Mouse (Mus musculus) urinary bladder, postnatal 10 days (tissue): ENCODE measurements at regions not wholly inside any gene's neighbourhood (a gene's known extent, or its start where the extent isn't known, plus 50 kb on each side); places are given as distances from the start of the nearest gene placed in this dataset.

Experiments
- DNase-seq: peaks from one replicate; pipeline ENCODE4 v3.0.0; 2022; ENCODE audit warnings: low spot score

DNA sequence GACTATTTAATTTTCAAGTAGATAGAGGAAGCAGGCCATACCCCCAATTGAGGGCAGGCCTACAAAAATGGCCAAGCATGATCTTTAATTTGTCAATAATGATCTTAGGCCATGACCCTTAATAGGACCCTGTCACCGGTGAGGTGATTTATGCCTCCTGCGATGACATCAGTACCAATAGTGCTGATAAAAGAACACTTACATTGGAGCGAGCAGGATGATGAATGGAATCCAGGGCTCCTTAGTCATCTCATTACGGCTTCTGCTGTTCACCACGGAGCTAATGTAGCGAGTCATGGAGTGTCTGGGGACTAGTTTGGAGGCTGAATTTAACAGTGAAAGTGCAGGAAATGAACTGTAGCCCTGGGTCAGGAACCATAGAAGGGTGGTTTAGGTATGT lies 308.6 kb downstream of the En1 start:
- no peak for DNase-seq

DNA sequence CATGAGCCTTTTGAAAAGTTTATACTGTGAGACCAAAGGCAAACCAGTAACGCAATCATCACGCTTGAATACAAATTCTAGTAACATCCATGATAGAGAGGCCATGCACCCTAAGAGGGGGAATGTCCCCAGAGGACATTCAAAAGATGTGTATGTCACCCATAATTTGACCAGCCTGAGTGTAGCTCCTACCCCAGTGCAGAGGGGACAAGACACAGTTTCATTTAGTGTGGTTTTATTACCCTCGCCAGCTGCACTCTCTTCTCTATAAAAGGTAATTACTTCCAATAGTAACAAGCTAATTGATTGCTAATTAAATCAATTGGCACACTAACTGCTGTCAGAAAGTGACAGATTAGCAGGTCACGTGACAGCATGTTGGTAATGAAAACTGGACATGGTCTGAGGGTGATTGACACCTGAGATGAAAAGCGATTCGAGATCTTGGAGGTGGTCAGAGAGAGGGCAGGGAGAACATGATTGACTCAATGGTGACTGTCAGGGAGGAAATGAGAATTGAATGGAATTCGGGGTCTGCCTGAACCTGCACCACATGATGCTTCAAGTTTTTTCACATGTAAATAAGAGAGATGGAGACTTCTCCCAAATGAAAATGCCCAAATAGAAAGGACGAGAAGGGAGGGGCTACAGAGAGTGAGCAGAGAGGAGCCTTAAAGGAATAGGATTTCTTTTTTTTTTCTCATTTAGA lies 309.9 kb downstream of the En1 start:
- no peak for DNase-seq

DNA sequence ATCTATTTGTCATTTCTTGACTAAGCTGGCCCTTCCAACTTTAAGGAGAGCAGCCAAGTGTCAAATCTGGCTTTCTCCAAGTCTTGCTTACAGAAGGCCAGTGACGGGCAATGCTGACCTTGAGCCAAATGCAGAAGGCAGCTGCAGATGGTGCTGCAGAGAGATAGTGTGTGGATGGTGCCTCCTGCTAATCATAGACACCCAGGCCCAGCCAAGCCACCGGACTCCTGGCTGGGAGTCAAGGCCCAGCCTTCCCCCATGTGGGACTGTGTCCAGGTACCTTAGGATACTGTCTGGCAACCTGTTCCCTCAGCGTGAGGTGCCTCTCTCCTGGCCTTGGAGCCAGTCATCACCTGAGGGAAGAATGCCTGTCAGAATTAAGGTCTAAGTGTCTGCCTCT lies 319.3 kb downstream of the En1 start:
- DNase-seq, result no peak

DNA sequence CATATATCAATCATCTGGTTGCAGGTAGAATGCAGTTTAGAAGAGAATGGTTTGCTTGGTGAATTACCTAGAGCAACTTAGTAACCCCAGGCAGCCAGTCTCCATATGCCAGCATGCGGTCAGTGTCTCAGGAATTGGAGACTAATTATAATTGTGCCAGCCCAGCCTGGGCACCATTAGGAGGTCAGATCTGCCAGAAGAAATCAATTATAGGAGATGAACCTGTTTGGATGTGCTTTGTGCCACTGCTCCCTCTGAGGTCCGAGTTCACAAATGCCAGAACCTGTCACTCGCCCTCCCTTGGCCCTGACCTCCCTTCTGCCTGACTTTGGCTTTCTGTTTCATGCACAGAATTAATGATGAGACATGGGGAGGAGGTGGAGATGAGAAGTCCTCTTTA lies 323.1 kb downstream of the En1 start:
- DNase-seq, result no peak

DNA sequence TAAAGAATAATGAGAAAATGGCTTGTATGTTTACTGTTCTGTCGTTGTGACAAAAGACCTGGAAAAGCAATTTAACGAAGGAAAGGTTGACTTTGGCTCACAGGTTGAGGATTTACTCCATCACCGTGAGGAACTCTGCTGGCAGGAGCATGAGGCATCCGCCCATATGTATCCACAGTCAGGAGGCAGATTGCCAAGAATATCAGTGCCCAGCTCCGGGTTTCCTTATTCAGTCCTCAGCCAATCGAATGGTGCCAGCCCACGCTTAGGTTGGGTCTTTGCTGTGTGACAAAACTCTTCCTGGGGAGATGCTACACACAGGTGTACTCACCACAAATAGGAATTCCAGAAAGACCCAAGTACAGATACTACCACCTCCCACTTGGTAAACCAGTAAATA lies 327.9 kb downstream of the En1 start:
- no peak for DNase-seq

DNA sequence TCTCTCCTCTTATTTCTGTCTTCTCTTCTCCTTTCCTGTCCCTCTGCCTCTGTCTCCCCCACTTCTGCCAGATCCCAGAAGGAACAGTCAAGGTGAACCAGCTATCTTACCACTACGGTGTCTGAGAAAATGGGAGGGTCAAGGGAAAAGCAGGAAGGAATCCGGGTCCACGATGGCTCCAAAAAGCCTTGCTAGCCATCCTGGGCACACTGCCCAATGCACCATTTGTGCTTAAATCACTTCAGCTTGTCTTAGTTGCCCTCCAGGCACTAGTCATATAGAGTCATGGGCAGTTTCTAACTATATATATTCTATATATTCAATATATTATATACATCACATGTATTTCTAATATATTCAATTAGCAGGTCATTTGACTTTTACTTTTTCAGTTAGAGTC lies 333.1 kb downstream of the En1 start:
- DNase-seq, result no peak

DNA sequence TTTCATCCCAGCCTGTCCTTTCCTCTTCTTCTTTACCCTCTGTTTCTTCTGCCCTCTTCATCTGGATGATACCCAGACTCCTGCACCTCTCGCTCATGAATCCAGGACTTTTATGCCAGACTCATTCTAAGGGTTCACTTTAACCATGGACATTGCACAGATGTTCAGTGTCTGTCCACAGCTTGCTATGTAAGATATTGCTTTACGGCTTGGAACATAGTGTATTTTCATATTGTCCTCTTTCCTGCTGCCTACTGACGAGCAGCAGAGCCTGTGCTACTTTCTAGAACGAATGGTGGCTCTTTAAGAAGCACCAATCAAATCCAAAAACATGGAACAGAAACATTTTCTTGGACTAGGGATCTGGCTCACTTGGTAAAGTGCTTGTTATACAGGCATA lies 341.5 kb downstream of the En1 start:
- no peak for DNase-seq

DNA sequence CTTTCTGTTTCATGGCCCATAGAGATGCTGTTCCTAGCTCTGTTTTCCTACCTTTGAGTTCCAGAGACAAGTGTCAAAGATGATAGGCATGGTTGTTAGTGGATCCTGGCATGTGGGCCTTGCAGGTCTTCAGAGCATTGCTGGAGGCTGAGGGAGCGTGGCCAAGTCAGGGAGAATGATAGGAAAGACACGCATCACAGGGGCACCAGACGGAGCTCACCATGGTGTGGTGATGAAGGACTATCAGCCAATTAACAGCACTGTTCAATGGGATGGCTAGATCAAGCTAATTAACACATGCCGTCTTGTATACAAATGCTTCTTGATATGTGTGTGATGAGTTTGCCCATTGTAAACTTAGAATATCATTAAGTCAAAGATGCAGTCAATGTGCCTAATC lies 344.1 kb downstream of the En1 start:
- no peak for DNase-seq

DNA sequence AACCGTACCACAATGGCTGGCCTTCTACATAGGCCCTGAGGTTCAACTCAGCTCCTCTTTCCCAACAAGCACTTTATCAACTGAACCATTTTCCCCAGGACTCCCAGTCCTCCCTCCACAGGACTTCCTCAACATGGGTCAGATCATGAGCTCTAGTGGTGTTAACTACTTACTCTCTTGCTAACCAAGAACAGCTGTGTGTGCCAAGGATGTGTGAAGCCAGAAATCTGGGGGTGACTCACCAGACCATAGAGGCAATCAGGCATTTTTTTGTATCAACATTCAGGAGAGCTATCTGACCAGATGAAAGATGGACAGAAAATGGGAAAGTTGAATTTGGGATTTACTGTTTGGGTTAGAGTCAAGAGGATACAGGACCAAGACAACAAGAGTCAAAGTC lies 359.0 kb downstream of the En1 start:
- DNase-seq, result no peak

DNA sequence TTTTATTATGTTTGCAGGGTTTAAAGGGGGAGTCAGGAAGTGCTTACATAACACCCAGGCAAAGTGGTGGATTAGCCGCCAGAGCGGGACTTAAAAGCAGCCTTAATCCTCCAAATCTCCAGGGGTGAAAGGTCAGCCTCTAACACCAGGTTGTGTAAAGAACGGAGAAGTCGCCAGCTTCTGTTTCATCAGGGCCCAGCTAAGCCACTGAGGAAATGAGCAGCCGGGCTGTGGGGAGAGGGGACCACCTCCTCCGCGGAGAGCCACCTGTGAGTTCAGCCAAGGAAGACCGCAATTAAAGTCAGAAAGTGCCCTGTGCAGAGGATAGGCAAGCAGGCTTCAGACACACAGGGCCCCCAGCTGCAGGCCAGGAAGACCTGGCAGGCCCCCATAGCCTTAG lies 359.8 kb downstream of the En1 start:
- DNase-seq, result no peak

DNA sequence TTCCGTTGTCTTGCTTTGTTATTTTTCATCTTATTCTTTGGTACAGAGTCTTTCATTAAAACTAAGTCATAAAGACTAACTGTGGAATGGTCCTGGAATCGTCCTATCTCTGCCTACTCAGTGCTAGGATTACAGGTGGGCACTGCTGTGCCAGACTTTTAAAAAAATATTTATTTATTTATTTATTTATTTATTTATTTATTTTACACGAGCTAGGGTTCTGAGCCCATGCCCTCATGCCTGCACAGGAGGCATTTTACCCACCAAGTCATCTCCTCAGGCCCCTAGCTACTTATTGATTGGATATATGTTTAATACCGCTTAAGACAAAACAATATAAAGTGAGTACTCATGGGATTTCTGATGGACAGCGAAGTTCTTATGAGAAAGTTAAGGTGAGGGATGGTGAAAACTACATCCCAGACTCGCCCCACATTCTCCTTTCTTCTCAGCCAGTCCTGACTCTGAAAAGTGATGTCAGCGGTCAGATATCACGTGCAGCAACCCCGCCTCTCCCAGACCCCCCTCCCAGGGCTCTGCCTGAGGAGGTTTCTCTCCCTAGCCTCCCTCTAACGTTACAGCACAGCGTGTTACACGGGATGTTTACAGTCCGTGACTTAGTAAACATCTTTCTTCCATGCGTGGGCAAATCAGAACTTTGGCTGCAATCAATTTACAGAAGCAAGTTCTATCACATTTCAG lies 361.4 kb downstream of the En1 start:
- DNase-seq, result no peak

DNA sequence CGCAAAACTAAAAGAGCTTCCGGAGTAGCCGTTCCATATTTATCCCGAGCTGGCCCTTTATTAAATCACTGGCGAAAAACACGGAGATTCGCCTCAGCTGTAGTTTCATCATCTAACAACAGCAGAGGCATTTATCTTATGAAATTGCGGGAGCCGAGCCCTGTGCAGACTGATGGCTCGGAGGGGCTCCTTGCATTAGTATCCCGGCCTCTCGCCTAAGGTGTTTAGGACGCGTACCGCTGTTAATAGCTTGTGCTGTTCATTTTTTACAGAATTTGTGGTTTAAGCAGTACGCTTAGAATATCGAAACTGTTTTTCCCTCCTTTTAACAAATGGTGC lies 361.9 kb downstream of the En1 start:
- no peak for DNase-seq

DNA sequence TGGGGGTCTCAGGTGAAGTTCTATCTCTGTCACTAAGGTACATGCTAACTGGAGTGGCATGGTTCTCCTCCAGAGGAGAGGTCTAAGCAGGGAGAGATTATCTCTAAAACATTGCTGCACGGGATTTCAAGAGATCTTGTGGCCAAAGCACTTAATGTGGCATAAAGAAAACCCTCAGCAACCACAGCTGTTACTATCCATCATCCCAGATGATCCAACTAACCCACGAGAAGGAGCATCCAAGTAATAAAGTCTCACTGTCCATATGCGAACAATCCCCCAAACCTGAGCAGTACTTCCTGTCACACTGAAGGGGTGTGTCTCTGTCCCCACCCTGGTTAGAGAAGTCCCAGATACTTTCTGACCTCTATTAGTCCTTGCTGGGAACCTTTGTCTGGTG lies 363.9 kb downstream of the En1 start:
- DNase-seq, result no peak

DNA sequence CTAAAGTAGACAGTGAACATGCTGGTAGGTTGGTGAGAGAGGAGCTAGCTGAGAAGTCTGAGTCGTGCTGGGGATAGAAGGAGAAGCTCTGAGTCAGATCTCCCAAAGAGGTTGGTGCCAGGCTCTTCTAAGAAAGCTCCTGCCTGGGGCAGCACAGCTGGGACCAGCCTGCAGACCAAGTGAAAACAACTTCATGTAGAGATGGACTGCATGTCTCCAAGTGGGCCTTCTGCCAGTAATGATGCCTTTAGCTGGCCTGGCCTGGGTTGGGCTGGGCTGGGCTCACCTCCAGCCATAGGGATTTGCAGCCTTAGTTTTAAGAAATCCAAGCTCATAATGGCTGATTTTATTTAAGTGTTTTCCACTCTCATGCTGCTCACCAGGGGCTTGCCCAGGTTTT lies 357.7 kb downstream of the Insig2 start:
- DNase-seq, result no peak

DNA sequence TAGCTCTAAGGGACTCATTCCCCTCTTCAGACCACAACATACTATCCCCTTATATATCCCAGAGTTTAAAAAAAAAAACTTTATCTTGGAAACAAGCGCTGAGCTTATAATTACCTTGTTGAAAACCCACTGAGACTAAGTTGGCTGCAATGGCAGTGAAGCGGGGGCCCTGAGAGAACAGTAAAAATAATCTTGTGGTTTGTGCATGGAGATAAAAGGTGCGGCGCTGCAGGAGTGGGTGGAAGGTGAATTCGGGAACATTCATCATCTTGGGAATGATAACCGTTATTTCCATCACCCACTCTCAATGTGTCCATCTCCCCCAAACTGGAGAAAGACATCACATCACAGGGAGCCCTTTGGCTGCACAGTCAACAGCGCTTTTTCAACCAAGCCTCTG lies 327.9 kb downstream of the Insig2 start:
- no peak for DNase-seq

DNA sequence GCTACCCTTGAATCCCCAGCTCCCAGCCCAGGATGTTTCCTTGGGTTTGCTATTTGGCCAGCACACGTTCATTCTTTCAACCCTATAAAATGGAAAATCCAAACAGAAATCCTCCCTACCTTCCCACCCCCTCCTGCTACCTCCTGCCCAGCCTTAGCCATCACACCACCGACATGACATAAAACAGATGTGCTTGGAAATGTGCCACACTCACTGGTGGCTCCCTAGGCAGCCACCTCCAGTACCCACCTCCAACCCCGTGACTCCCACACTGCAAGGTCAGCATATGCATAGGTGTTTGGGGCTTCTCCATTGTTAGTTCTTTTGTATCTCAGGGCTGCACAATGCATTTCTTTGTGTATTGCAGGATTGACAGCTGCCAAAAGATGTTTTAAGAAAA lies 327.2 kb downstream of the Insig2 start:
- DNase-seq, result no peak

DNA sequence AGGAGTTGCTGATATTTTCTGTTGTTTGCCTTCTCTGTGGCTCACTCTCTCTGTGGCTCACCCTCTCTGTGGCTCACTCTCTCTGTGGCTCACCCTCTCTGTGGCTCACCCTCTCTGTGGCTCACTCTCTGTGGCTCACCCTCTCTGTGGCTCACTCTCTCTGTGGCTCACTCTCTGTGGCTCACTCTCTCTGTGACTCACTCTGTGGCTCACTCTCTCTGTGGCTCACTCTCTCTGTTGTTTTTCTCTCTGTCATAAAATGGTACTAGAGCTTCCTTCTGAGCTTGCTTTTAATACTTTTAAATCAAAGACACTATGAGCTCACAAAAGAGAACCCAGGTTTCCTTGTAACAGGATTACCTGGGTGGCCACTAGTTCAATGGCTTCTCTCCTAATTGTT lies 320.3 kb downstream of the Insig2 start:
- no peak for DNase-seq

DNA sequence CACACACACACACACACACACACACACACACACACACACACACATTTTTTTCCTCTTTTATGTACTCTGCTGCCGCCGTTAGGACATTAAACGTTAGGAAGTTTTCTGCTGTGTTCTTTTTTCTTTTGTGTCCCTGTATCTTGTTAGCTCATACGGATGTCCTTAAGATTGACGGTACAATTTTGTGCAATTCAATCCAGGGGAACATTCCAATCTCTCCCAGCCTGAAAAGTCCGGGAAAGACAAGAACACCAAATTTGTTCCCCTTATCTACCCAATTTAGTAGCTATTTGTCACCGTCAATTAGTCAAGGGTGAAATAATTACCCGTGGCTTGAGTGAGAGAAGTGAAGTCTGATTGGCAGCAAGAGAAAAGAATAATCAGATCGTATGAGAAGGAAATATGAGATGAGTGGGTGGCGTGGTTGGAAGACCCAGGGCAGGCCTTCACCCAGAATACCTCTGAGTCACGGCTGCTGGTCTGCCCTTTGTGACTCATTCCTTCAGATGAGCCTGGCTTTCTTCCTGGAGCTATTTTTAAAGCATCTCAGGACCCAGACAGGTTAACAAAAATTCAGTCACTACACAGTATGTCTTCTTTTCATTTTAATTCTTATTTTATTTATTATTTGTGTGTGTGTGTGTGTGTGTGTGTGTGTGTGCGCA lies 318.4 kb downstream of the Insig2 start:
- no peak for DNase-seq

DNA sequence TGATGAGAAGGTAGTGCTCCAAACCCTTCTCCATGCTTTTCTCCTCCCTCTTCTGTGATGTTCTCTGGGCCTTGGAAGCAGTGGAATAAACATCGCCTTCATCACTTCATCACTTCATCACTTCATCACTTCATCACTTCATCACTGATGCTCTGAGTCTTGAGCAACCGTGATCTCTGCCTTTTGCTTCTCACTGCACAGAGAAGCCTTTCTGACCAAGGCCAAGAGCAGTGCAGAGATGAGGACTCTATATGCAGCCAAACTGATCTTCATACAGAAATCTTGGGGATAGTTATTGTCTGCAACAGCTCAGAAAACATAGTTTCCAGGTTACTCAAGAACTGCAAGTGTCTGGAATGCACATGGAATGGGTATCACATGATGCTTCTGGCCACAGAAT lies 303.0 kb downstream of the Insig2 start:
- DNase-seq, result no peak

DNA sequence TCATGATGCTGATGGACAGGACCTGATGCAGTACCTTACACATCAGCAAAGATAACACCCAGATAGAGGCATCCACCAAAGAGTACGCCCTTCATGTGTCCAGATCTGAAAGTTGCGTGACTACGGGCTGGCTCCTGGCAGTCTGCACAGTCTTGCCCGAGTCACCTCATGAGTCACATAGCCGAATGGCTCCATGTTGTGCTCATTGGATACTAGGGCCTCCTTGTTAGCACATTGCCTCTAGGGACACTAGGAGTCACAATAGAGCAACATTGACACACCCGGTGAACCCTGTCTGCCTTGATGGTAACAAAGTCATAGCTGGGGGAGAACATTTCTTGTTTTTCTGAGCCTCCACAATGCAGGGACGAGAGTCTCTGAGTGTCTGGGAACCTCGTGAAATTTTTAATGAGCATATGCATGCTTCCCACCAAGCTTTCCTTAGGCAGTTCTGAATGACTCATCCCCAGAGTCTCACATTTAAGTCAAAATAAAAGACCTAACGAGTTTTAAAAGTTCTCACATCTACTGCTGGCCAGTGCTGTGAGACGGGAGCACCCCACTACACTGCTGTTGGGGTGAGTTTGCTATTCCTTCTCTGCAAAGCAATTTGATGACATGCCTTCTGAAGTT lies 297.5 kb downstream of the Insig2 start:
- DNase-seq, result no peak

DNA sequence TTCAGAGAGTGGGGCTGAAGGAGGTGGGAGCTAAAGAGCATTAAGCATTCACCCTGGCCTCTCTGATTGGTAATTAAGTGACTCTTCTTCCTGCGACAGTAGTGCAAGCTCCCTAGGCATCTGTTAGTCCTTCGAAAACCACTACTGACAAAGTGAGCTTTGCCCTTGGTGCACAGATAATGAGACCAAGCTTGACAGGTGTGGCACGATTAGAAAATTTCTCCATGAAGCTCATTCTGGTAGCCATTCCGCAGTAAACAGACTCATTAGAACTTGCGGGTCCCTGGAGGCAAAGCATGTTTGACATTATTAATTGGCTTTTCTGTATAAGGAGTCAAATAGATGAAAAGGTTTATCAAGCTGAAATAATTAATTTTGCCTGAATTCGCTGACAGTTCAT lies 285.8 kb downstream of the Insig2 start:
- DNase-seq, result no peak

DNA sequence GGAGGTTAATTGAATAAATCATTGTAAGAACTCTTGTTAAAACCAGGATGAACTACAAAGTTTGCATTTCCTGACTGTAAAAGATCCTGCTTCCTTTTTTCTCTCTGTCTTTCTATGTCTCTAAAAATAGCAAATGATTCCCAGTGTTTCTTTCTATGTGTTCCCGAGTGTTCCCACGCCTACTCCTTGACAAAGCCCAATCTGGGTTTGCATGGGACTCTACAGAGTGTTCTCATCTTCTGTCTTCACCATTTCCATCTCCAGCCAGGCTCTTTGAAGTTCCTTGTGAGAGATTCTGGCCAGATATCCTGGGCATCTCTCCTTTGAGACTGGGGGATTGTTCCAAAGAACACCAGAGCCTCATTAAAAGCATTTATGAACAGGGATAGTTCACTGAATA lies 285.0 kb downstream of the Insig2 start:
- no peak for DNase-seq

DNA sequence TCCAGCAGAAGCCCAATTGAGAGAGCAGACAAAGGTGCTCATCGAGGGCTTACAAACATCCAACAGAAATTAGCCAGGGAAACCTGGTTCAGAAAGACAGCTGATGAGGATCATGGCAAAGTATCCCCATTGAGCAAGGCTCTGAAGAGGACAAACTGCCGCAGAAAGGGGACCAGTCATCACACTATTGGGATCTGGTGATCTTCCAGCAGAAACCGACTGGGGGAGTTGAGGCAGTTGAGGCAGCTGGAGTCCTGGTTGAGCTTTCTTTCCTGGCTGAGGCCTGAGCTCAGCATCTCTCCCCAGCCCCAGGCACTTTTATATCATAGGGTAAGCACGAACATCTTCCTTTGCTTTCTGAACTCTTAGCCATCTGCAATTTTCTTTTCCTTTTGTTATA lies 282.7 kb downstream of the Insig2 start:
- no peak for DNase-seq
